Mouse (Mus musculus) spleen, adult 10 weeks (tissue): ENCODE data around the gene Dpy30. TPM values are rescaled to one million over a fixed set of nuclear protein-coding genes. Genes with fewer than 3 reads are reported as not detected.

Experiments
- polyA plus RNA-seq: library from polyadenylated mRNA; stranded (reverse); fragments of 350-450 nt; fragmentation: Illumina TruSeq; extraction: RNeasy Lipid Tissue Mini Kit (QIAGEN cat#74804); gene quantifications from one replicate; pipeline ENCODE4 v1.2.3, GENCODE M21; 2015; ENCODE audit warnings: low replicate concordance; ENCODE audit not compliant: insufficient read depth

Dpy30 gene
- polyA plus RNA-seq: 85.8 TPM

GRCm38 (mm10) chr17:74323844-74324243, at the start of gene Dpy30:
TSS of gene Dpy30 (minus strand) at chr17:74323944.

DNA sequence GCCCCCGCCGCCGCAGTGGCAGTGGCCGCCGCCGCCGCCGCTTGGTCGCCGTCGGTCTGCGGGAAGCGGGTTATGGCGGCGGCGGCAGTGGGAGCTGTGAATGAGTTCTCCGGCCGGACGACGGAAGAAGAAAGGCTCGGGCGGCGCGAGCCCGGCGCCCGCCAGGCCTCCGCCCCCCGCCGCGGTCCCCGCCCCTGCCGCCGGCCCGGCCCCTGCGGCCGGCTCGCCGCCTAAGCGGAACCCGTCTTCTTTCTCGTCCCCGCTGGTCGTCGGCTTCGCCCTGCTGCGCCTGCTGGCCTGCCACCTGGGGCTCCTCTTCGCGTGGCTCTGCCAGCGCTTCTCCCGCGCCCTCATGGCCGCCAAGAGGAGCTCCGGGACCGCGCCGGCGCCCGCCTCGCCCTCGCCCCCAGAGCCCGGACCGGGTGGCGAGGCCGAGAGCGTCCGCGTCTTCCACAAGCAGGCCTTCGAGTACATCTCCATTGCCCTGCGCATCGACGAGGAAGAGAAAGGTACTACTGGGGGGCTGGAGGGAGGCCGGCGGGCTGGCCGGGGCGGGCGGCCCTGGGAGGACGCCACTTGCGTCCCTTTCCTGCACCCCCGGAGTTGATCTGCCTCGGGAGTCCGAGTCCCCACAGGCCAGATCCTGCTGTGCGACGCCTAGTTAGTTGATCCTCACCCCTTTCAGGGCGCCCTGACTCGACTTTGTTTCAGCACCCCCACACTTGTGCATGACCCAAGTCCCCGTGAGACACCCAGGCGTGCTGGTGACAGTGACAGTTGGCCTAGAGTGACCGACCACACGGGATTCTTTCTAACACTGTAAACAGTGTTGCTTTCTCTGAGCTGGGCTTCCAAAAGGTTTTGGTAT, 15.4 kb upstream of the Dpy30 start, which contains the start of gene Spast:
Gene Spast (plus strand): TSS at position 51 of the 868 bp plus-strand sequence.

GRCm38 (mm10) chr17:74295026-74295970, 28.4 kb downstream of the Dpy30 start, which contains the start of gene Memo1:
TSS of gene Memo1 (minus strand) at chr17:74295521.

Other genes with a start within 250 kb of the Dpy30 start
- 59.4 TPM for gene Memo1, start 28.4 kb downstream of the Dpy30 start, polyA plus RNA-seq
- 34.9 TPM for gene Spast, start 15.0 kb upstream of the Dpy30 start, polyA plus RNA-seq
- gene Slc30a6, start 71.7 kb upstream of the Dpy30 start, polyA plus RNA-seq: 24.7 TPM
- 21.2 TPM for gene Nlrc4, start 135.2 kb upstream of the Dpy30 start, polyA plus RNA-seq
- 97.8 TPM for gene Yipf4, start 165.5 kb upstream of the Dpy30 start, polyA plus RNA-seq
- gene Birc6, start 204.4 kb upstream of the Dpy30 start, polyA plus RNA-seq: 171 TPM